Mouse (Mus musculus): ENCODE data around the gene Cherp. TPM values are rescaled to one million over a fixed set of nuclear protein-coding genes. Genes with fewer than 3 reads are reported as not detected.

Cherp gene
- total RNA-seq, 1 experiment from 2014 or later, result 19.0 TPM

DNA sequence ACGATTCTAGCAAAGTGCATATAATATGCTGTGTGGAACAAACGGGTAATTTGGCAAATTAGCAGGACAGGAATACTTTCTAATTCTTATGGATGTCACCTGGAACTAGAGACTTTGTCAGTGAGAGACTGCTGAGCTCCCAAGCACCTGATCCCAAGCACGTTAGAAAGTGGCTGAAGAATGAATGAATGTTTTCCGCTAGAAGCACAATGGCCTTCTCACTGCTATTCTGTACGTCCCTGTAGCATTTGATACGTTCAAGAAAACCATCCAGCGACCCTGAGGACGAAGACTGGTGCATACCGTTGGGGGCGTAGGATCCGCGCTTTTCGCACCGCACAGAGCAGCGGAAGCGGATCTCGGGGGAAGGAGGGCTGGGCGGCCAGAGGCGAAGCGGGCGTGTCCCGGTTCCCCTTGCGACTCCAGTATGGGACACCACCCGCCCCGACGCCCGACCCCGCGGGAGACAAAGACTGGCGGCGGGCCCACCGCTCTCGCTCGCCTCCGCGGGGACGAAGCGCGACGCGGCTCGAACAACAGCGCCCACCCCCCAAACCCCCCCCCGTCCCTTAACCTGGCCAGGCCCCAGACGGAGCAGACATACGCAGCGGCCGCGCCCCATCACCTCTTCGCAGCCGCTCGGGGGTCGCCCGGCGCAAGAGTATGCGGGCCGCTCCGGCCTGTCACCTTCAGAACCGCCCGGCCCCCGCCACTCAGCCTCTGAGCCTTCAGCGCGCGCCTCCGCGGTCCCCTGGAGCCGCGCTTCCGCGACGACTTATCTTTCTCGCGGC lies 54.3 kb downstream of the Cherp start:
- ATAC-seq (replicated peaks; ENCODE audit: low read depth, poor library complexity, severe bottlenecking), result peak; percentile 33

DNA sequence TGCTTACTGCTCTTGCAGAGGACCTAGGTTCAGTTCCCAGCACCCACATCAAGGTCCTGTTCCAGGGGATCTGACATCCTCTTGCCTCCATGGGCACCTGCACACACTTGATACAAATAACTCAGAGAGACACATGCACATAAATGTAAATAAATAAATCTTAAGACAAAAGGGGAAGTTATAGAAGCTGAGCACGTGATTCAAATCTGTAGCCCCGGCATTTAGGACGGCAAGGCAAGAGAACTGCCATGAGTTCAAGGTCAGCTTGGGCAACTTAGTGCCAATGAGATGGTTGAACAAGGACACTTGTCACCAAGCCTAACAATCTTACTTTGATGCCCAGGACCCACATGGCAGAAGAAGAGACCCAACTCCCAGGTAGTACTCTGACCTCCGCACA lies 57.0 kb downstream of the Cherp start:
- ATAC-seq (replicated peaks; ENCODE audit: low read depth, poor library complexity, severe bottlenecking), result no peak

DNA sequence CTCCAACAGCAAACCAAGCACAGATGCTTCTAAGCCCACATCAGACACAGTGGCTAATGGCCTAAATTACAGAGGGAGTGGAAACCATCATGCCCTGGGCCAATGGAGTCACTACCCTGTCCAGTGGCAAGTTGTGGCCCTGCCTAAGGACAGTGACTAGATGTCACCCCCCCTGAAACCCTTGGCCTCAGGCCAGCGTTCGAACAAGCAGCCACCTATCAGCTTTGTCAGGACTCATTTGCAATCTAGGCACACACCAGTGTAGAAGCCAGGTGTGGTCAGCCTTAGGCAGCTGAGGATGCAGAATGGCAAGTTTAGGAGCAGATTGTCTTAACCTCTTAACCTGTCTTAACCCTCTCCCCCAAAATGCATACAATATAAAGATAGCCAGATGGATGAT lies 59.8 kb downstream of the Cherp start:
- no peak for ATAC-seq (replicated peaks; ENCODE audit: low read depth, poor library complexity, severe bottlenecking)

DNA sequence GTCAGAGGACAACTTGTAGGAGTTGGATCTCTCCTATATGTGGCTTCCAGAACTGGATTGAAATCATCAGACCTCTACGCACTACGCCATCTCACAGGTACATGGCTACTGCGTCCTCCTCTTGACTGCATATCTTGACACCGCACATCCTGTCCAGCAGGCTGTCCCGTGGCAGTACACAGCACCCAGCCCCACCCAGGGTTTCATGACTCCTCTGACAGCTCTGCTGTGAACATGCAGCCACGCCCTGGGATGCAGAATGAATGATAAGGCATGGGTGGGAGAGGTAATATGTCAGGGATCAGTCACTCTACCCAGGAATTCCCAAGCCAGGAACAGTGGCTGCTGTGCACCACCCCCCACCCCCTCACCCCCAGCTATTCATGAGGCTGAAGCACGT lies 61.2 kb downstream of the Cherp start:
- peak; percentile 53; the same call in 1 of the 2 replicates for ATAC-seq (replicated peaks; ENCODE audit: low read depth, poor library complexity, severe bottlenecking)

Other genes starting within 250 kb of the Cherp start
- gene Ap1m1, start 235.2 kb downstream of the Cherp start, total RNA-seq (2017), result 86.6 and 88.2 TPM in 2 replicates
- 51.2 and 57.6 TPM in 2 replicates for gene Gm10282, start 170.0 kb downstream of the Cherp start, total RNA-seq (2017)
- 7.2 and 7.6 TPM in 2 replicates for gene Klf2, start 156.2 kb downstream of the Cherp start, total RNA-seq (2017)
- gene Eps15l1, start 53.8 kb downstream of the Cherp start, total RNA-seq (2017), result 36.2 and 39.1 TPM in 2 replicates
- gene Calr3, start 31.4 kb downstream of the Cherp start, total RNA-seq (2017), result 1.9 and 3.5 TPM in 2 replicates
- gene 1700030K09Rik, start 31.3 kb downstream of the Cherp start, total RNA-seq (2017), result 4.0 and 7.7 TPM in 2 replicates
- 20.7 and 23.2 TPM in 2 replicates for gene Slc35e1, start 17.4 kb upstream of the Cherp start, total RNA-seq (2017)
- gene Med26, start 73.0 kb upstream of the Cherp start, total RNA-seq (2017), result 9.6 and 12.4 TPM in 2 replicates
- gene Smim7, start 95.9 kb upstream of the Cherp start, total RNA-seq (2017), result 57.2 and 60.7 TPM in 2 replicates
- 0.59 and 0.97 TPM in 2 replicates for gene Tmem38a, start 96.8 kb upstream of the Cherp start, total RNA-seq (2017)
- 5.6 and 9.1 TPM in 2 replicates for gene Nwd1, start 171.5 kb upstream of the Cherp start, total RNA-seq (2017)
- gene Sin3b, start 248.1 kb upstream of the Cherp start, total RNA-seq (2017), result 90.0 and 103 TPM in 2 replicates